Mouse (Mus musculus) spleen, postnatal 10 days (tissue): ENCODE results near the gene Ep300.
"Not testable (repeated sequence)": the region's sequence is repeated elsewhere in the genome, so short reads cannot be mapped to it uniquely, and the experiment has no call there.

Source experiments
- DNase-seq, 2 experiments: peaks; one replicate each; pipeline ENCODE4 v3.0.0; 2021 to 2022; ENCODE audit warnings: low spot score in 2 of 2

Gene Ep300

DNA sequence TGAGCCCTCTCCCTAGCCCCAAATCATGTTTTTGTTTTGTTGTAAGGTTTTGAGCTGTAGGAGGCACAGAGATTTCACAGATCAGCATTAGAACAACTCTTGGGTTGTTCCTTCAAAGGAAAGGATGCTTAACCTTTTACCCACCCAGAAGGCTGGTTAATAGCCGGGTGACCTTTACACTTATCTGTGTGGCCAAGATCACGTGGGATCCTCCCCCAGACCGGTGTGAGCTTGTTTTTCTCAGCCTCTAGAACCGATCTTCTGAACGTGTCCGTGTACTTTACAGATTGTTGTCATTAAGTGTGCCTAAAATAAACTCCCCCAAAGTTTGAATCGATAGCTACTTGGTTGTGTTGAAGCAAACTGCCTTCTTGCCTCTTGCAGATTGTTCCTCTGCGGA, 115.5 kb downstream of the Ep300 start:
- no peak for DNase-seq

- DNase-seq = not testable (repeated sequence)
Observed at GRCm38 (mm10) chr15:81701350-81701749, 116.2 kb downstream of the Ep300 start.
